Mouse (Mus musculus): ENCODE measurements around the gene Usp2.

DNA sequence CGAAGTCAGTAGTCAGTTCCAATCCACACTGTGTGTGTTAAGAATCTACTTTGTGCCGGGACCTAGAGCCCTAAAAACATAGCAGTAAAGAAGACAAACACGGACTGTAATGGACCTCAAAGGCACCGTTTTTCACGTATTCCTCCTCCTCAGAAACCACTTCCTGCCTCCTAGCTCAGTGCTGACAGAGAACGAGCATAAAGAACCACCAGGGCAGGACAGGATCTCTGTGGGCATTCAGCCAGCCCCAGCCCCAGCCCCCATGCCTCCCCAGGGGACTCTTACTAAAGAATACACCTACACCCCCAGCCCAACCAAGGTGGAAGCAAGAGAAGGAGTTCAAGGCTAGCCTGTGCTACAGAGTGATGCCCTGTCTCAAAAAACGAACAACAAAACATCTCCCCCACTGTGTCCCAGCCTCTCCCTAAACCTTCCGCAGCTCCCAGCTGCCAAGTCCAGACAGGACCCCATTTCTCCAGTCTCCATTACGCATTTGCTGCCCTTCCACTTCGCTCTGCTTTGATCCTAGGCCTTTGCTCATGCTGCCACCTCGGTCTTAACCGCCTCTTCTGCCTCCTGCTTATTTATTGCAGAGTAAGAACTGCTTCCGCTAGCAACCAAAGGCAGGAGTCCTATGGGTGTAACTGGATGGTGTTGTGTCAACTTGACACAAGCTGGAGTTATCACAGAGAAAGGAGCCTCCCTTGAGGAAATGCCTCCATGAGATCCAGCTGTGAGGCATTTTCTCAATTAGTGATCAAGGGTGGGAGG, 32.7 kb upstream of the Usp2 start:
- TF ChIP-seq POLR2A (IDR thresholded peaks at IDR 0.05; ENCODE audit: insufficient read depth, low read depth, low read length) (no peak), CTCF (IDR thresholded peaks at IDR 0.05; ENCODE audit: insufficient read depth, low read depth, low read length) (no peak)

All from olfactory bulb, adult 2 months (tissue).